Mouse (Mus musculus): ENCODE measurements around the gene Osbpl7. TPM values are rescaled to one million over a fixed set of nuclear protein-coding genes. Genes with fewer than 3 reads are reported as not detected.

Osbpl7 gene
- 25.5 and 26.5 TPM in 2 replicates for polyA plus RNA-seq (2012; rRNA removed)

DNA sequence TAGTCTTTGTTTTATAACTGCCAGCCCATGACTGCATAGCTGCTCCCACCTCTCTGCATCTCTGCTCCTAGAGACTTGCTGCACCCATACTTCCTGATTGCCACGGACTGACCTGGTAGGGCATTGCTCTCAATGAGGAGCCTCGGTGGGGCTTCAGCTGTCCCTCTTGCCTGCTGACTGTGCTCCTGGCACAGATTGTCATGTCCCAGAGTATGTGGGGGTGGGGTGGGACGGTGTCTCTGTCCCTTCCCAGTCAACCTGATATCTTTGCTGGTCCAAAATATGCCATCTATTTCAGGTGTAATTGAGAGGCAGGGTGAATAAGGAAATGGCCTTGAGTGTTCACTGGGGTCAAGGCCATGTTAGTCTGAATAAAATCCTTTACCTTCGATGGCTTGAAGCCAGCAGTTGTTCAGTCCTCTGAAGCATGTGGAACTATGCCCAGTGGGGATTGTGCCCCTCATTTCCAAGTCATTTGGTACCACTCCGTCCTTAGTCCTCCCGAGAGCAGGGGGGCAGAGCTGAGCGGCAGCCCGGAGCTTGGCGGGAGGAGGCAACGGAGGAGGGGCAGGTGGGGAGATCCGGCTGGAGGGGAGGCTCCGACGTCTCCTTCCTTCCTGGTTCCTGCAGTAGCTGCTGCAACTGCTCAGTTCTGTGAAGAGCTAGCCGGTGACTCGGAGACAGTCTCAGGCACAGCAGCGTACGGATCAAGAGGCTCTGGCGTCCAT lies at the start of gene Osbpl7:
TSS of gene Osbpl7 (plus strand) at position 413 of the 728 bp plus-strand sequence.
- under 1% methylated on average over 18 of the region's 18 CpGs for WGBS
- Histone ChIP-seq H3K27ac (ENCODE audit: insufficient read depth, low read length) (peak within 1 kb of the TSS; percentile 40), H3K27me3 (ENCODE audit: control insufficient read depth, insufficient read depth, low read length) (no peaks in the 10 kb centered on the region), H3K4me3 (replicated peaks; ENCODE audit: insufficient read depth, low read depth, low read length) (peak within 1 kb of the TSS; percentile 69), H3K4me1 (ENCODE audit: control insufficient read depth, insufficient read depth, low read length) (peaks cover 14% of the 10 kb centered on the region)
- TF ChIP-seq CTCF (IDR thresholded peaks at IDR 0.05; ENCODE audit: borderline replicate concordance, insufficient read depth, low read depth, low read length) (peak; percentile 42; the same call in 1 of the 2 replicates), POLR2A (IDR thresholded peaks at IDR 0.05; ENCODE audit: borderline replicate concordance, insufficient read depth, low read length) (peak; percentile 72; the same call in 1 of the 2 replicates)
- peak; percentile 75 to 77 for DNase-seq

DNA sequence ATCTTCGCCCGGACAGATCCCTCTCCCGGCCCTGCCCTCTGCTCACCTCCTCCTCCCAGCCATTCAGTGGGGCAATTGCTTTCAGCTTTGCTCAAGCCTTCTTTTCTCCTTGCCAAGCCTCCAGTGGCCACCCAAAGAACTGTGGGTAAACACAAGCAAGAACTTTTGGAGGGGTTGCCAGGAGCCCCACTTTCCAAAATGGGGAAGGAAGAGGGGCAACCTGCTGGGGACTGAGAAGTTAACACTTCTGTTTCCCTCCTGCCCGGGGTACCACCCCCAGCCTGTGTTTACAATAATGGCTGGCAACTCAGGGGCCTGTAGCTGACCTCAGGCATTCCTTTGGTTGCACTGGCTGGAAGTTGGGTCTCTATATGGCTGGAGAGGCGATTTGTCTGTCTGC lies 47.3 kb upstream of the Osbpl7 start:
- WGBS = 27% methylated on average over 5 of the region's 5 CpGs
- Histone ChIP-seq H3K4me3 (replicated peaks; ENCODE audit: insufficient read depth, low read depth, low read length) (no peak overlapping the region), H3K4me1 (ENCODE audit: control insufficient read depth, insufficient read depth, low read length) (no peaks in the 10 kb centered on the region), H3K27ac (ENCODE audit: insufficient read depth, low read length) (no peak overlapping the region), H3K27me3 (ENCODE audit: control insufficient read depth, insufficient read depth, low read length) (peaks cover 2% of the 10 kb centered on the region)
- DNase-seq = no peak
- no peak for TF ChIP-seq POLR2A (IDR thresholded peaks at IDR 0.05; ENCODE audit: borderline replicate concordance, insufficient read depth, low read length)
- TF ChIP-seq CTCF (IDR thresholded peaks at IDR 0.05; ENCODE audit: borderline replicate concordance, insufficient read depth, low read depth, low read length) = no peak

DNA sequence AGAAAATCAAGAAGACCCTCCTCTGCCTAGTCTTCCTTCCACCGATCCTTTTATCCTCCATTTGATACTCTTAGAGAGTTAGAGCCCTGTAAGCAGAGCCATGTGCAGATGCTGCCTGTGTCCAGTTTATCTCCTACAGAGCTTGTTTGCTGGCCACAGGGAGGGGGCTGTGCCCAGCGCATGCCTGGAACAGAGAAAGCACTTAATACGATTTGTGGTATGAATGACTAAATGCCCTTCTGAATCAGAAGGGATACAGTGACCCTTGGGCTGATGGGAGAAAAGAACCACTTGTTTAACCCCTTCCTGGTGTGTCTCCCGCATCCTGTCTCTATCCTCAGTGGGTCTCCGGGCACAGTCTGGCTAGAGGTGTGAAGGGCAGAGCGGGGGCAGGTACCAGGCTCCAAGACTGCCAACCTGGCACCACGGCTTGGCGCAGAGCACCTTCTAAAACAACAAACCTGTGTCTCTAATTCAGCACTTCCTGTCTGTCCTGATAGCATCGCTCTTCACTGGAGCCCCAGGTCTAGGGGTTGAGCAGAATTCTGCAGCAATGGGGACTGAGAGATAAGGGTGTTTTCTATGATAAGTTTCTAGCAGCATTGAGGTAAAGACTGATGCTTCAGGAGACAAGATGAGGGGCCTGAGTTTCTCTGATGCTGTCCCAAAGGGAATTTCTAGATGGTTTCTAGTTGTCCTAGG lies 43.2 kb upstream of the Osbpl7 start:
- H3K4me3 ChIP-seq (replicated peaks; ENCODE audit: insufficient read depth, low read depth, low read length) = no peak overlapping the region
- no peak for DNase-seq
- no peaks in the 10 kb centered on the region for H3K4me1 ChIP-seq (ENCODE audit: control insufficient read depth, insufficient read depth, low read length)
- H3K27me3 ChIP-seq (ENCODE audit: control insufficient read depth, insufficient read depth, low read length) = peaks cover 2% of the 10 kb centered on the region
- no peak for TF ChIP-seq CTCF (IDR thresholded peaks at IDR 0.05; ENCODE audit: borderline replicate concordance, insufficient read depth, low read depth, low read length)
- no peak for TF ChIP-seq POLR2A (IDR thresholded peaks at IDR 0.05; ENCODE audit: borderline replicate concordance, insufficient read depth, low read length)
- WGBS = 64% methylated on average over 9 of the region's 9 CpGs
- H3K27ac ChIP-seq (ENCODE audit: insufficient read depth, low read length) = no peak overlapping the region

DNA sequence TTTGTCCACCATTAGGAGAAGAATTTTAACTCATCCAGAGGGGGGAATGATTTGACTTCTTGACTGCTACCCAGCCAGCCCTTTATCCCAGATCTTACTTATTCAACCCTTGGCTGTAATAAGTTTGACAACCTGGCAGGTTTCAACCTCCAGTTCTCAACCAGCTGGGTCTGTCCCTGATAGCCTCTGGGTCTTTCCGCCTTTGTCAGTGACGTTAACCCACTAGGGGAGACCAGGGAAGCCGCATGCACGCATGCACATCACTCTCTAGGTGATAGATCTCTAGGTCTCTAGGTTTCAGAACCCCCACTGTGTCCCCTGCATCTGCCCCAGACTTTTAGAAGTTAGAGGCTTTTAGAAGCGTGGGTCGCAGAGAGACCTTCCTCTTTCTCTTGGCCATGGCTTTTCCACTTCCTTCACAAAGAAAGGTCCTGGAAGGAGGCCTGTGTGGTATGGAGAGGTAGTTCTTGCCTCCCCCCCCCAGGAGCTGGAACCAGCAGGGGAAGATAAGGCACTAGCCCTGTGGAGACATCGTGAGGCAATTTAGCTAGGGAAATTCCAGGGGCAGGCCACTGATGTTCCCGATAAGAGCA lies 41.1 kb upstream of the Osbpl7 start:
- Histone ChIP-seq H3K27ac (ENCODE audit: insufficient read depth, low read length) (no peak overlapping the region), H3K27me3 (ENCODE audit: control insufficient read depth, insufficient read depth, low read length) (peaks cover 2% of the 10 kb centered on the region), H3K4me3 (replicated peaks; ENCODE audit: insufficient read depth, low read depth, low read length) (no peak overlapping the region), H3K4me1 (ENCODE audit: control insufficient read depth, insufficient read depth, low read length) (no peaks in the 10 kb centered on the region)
- TF ChIP-seq POLR2A (IDR thresholded peaks at IDR 0.05; ENCODE audit: borderline replicate concordance, insufficient read depth, low read length) (no peak), CTCF (IDR thresholded peaks at IDR 0.05; ENCODE audit: borderline replicate concordance, insufficient read depth, low read depth, low read length) (no peak)
- WGBS = 67% methylated on average over 8 of the region's 8 CpGs
- DNase-seq = no peak

GRCm38 (mm10) chr11:97013121-97013670 lies 37.2 kb upstream of the Osbpl7 start, which contains the start of gene Sp6:
Gene Sp6, plus strand, starts transcription at chr11:97013394.
- WGBS = 12% methylated on average over 8 of the region's 8 CpGs
- no peak within 1 kb of the TSS for H3K27ac ChIP-seq (ENCODE audit: insufficient read depth, low read length)
- TF ChIP-seq POLR2A (IDR thresholded peaks at IDR 0.05; ENCODE audit: borderline replicate concordance, insufficient read depth, low read length) (no peak), CTCF (IDR thresholded peaks at IDR 0.05; ENCODE audit: borderline replicate concordance, insufficient read depth, low read depth, low read length) (no peak)
- H3K27me3 ChIP-seq (ENCODE audit: control insufficient read depth, insufficient read depth, low read length) = peaks cover 10% of the 10 kb centered on the region; the same call in 1 of the 2 replicates
- DNase-seq = no peak
- no peaks in the 10 kb centered on the region for H3K4me1 ChIP-seq (ENCODE audit: control insufficient read depth, insufficient read depth, low read length)
- no peak within 1 kb of the TSS for H3K4me3 ChIP-seq (replicated peaks; ENCODE audit: insufficient read depth, low read depth, low read length)

GRCm38 (mm10) chr11:97017696-97018582 lies 32.5 kb upstream of the Osbpl7 start:
- no peak overlapping the region for H3K4me3 ChIP-seq (replicated peaks; ENCODE audit: insufficient read depth, low read depth, low read length)
- H3K4me1 ChIP-seq (ENCODE audit: control insufficient read depth, insufficient read depth, low read length) = no peaks in the 10 kb centered on the region
- whole genome bisulfite sequencing = 2% methylated on average over 36 of the region's 36 CpGs
- TF ChIP-seq CTCF (IDR thresholded peaks at IDR 0.05; ENCODE audit: borderline replicate concordance, insufficient read depth, low read depth, low read length) (no peak), POLR2A (IDR thresholded peaks at IDR 0.05; ENCODE audit: borderline replicate concordance, insufficient read depth, low read length) (no peak)
- peaks cover 11% of the 10 kb centered on the region; the same call in 1 of the 2 replicates for H3K27me3 ChIP-seq (ENCODE audit: control insufficient read depth, insufficient read depth, low read length)
- no peak overlapping the region for H3K27ac ChIP-seq (ENCODE audit: insufficient read depth, low read length)
- no peak for DNase-seq
